Mouse (Mus musculus) ES-E14 (cell line): ENCODE results near the gene Fut8.

ENCODE experiments used
- CHD2 ChIP-seq: IDR thresholded peaks from 2 replicates; pipeline ENCODE4 v1.6.1; 2014; ENCODE audit warnings: mild to moderate bottlenecking, low read depth, low read length, inconsistent platforms
- HCFC1 ChIP-seq: IDR thresholded peaks from 2 replicates; pipeline ENCODE4 v1.6.1; 2012; ENCODE audit warnings: low read length, inconsistent platforms, borderline replicate concordance; ENCODE audit not compliant: insufficient read depth
- MAFK ChIP-seq: IDR thresholded peaks from 2 replicates; pipeline ENCODE4 v1.6.1; 2014; ENCODE audit warnings: mild to moderate bottlenecking, low read depth, low read length, inconsistent platforms; ENCODE audit not compliant: insufficient read depth
- ZC3H11A ChIP-seq: IDR thresholded peaks from 2 replicates; pipeline ENCODE4 v1.6.1; 2012; ENCODE audit warnings: low read depth, mild to moderate bottlenecking, inconsistent platforms, low read length, borderline replicate concordance
- ZNF384 ChIP-seq: IDR thresholded peaks from 2 replicates; pipeline ENCODE4 v1.6.1; 2012; ENCODE audit warnings: low read depth, low read length, inconsistent platforms

- TF ChIP-seq ZNF384: no peak
- no peak for TF ChIP-seq MAFK
- no peak for TF ChIP-seq HCFC1
- no peak for TF ChIP-seq ZC3H11A
- no peak for TF ChIP-seq CHD2
Measured at GRCm38 (mm10) chr12:77519534-77520102, 281.7 kb downstream of the Fut8 start.
